Mouse (Mus musculus) forebrain, embryonic 16.5 days (tissue): Measurements from ENCODE around the gene Adgrf5. TPM values are rescaled to one million over a fixed set of nuclear protein-coding genes. Genes with fewer than 3 reads are reported as not detected.

Experiments used
- ATAC-seq: fragments of 200-750 bp; cut with Nextera tagmentation; 2 replicates; pipeline ENCODE4 v1.8.0; 2017; ENCODE audit warnings: mild to moderate bottlenecking, moderate library complexity
- H3K27ac ChIP-seq: fragments of 300-500 bp; sonication (generic); 2 replicates; pipeline ENCODE4 v1.5.1; 2014; ENCODE audit warnings: low read length, control low read depth
- H3K27me3 ChIP-seq: fragments of 300-500 bp; sonication (generic); replicated peaks from 2 replicates; pipeline ENCODE4 v1.6.1; 2014; ENCODE audit warnings: low read length; ENCODE audit not compliant: control insufficient read depth, insufficient read depth
- H3K36me3 ChIP-seq: fragments of 300-500 bp; sonication (generic); 2 replicates; pipeline ENCODE4 v1.6.1; 2014; ENCODE audit not compliant: control insufficient read depth, insufficient read depth
- H3K4me1 ChIP-seq: fragments of 300-500 bp; sonication (generic); replicated peaks from 2 replicates; pipeline ENCODE4 v1.6.1; 2014; ENCODE audit warnings: low read length; ENCODE audit not compliant: control insufficient read depth, insufficient read depth
- H3K4me2 ChIP-seq: fragments of 300-500 bp; sonication (generic); 2 replicates; pipeline ENCODE4 v1.6.1; 2014; ENCODE audit warnings: mild to moderate bottlenecking, low read length, control low read depth
- H3K4me3 ChIP-seq: fragments of 300-500 bp; sonication (generic); replicated peaks from 2 replicates; pipeline ENCODE4 v1.5.1; 2014; ENCODE audit warnings: mild to moderate bottlenecking, low read length, control low read depth
- H3K9ac ChIP-seq: fragments of 300-500 bp; sonication (generic); replicated peaks from 2 replicates; pipeline ENCODE4 v1.6.1; 2014; ENCODE audit warnings: low read depth, low read length, control low read depth
- H3K9me3 ChIP-seq: fragments of 300-500 bp; sonication (generic); 2 replicates; pipeline ENCODE4 v1.6.1; 2016; ENCODE audit warnings: low read length; ENCODE audit not compliant: control insufficient read depth
- WGBS: fragments of 180-500 bp; shearing (Covaris S2); extraction: QIAGEN DNeasy Blood & Tissue Kit; methylation state at CpG from one replicate; pipeline ENCODE4 v1.1.7; 2014; 5-methylcytosine and 5-hydroxymethylcytosine counted together
- polyA plus RNA-seq: library from polyadenylated mRNA; unstranded; fragments of >200 nt; fragmentation: Nextera tagmentation; extraction: Ambion mirVana; gene quantifications from 2 replicates; pipeline ENCODE4 v1.2.1, GENCODE M21; 2015

The Adgrf5 gene
- polyA plus RNA-seq, 1 experiment from 2014 or later: 8.4 TPM

DNA sequence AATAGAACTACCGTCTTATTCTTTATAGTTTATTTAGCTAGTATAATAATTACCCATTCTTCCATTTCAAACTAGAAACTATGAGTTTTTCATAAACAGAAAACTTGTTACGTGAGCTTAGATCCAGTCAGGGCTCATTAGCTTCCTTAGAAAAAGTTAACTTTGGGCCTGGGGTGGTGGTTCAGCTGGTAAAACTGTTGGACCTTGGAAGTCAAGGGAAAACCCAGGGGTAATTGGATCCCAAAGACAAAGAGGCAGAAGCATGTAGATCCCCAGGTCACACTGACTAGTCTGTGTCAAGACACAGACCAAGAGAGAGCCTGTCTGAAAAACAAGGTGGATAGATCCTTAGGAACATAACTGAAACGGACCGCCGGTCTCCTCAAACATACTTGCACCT lies 141.4 kb downstream of the Adgrf5 start:
- H3K4me2 ChIP-seq: no peak overlapping the region
- H3K27me3 ChIP-seq: no peaks in the 10 kb centered on the region

GRCm38 (mm10) chr17:43502592-43502991 lies 142.3 kb downstream of the Adgrf5 start, which contains the start of gene Mep1a:
Gene Mep1a, minus strand, starts transcription at chr17:43502812.
- no peak within 1 kb of the TSS for H3K4me3 ChIP-seq
- H3K36me3 ChIP-seq: no peaks in the 10 kb centered on the region
- H3K27ac ChIP-seq: no peak within 1 kb of the TSS
- no peak for ATAC-seq
- no peak within 1 kb of the TSS for H3K4me2 ChIP-seq
- no peak within 1 kb of the TSS for H3K9ac ChIP-seq
- no peaks in the 10 kb centered on the region for H3K4me1 ChIP-seq
- H3K9me3 ChIP-seq: no peaks in the 10 kb centered on the region
- WGBS: 82% methylated on average over 9 of the region's 9 CpGs
- no peaks in the 10 kb centered on the region for H3K27me3 ChIP-seq

More for the DNA sequence above, 141.4 kb downstream of the Adgrf5 start:
- Histone ChIP-seq H3K4me1 (no peaks in the 10 kb centered on the region), H3K4me3 (no peak overlapping the region), H3K9ac (no peak overlapping the region), H3K27ac (no peak overlapping the region), H3K9me3 (no peaks in the 10 kb centered on the region), H3K36me3 (no peaks in the 10 kb centered on the region)
- WGBS: 91% methylated on average over 5 of the region's 5 CpGs
- no peak for ATAC-seq

DNA sequence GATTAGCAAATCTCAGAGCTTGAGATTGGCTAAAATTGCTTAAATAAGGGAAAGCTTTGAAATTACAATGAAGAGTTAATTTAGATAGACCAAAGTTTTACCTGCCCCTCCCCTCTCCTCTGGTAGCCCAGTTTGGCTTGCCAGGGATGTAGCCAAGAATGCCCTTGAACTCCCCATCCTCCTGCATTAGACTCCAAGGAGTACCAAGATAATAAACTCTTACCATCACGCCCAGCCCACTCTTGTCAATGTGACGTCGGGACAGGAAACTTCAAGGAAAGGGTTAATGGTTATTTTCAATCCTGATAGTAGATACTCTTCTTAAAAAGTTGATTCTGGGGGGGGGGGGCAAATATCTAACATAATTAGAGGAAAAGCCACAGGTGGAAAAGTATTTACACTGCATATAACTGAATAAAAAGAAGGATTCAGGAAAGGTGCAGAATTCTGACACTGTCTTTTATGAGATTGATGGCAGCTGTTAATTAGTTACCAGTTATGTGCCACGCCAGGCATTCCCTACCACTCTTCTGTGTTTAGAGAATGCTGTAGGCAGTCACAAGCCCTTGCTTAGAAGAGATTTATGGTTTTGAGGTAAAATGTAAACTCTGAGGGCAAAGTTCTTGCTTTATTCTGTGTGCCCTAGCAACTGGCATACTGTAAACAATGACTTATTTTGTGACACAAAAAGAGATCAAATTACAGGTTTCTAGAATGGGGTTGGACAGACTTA lies 143.8 kb downstream of the Adgrf5 start:
- 72% methylated on average over 4 of the region's 4 CpGs for WGBS
- ATAC-seq: no peak
- no peak overlapping the region for H3K4me3 ChIP-seq
- H3K27me3 ChIP-seq: no peaks in the 10 kb centered on the region
- H3K36me3 ChIP-seq: no peaks in the 10 kb centered on the region
- no peak overlapping the region for H3K9ac ChIP-seq
- H3K9me3 ChIP-seq: no peaks in the 10 kb centered on the region
- no peak overlapping the region for H3K27ac ChIP-seq
- H3K4me1 ChIP-seq: no peaks in the 10 kb centered on the region
- no peak overlapping the region for H3K4me2 ChIP-seq

DNA sequence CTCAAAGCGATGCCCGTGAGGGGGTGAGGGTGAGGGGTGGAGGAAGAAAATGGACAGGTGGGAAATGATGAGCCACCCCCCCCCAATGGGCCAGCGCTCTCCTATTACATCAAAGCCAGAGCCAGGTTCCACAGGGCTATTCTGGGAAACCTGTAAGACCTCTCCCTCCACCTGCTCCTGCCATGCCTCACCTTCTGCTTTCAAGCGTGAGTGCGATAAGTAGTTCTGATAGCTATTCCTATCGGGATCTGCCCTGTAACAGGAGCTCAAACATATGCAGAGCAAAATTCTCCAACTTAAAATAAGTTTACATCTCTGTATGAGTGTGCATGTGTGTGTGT lies 144.3 kb downstream of the Adgrf5 start:
- Histone ChIP-seq H3K4me2 (no peak overlapping the region), H3K27ac (no peak overlapping the region), H3K4me1 (no peaks in the 10 kb centered on the region), H3K36me3 (no peaks in the 10 kb centered on the region), H3K9ac (no peak overlapping the region), H3K9me3 (no peaks in the 10 kb centered on the region), H3K27me3 (no peaks in the 10 kb centered on the region), H3K4me3 (no peak overlapping the region)
- ATAC-seq: no peak
- WGBS: 77% methylated on average over 6 of the region's 6 CpGs

Other genes with a start within 250 kb of the Adgrf5 start
- not detected in 2 replicates for gene Adgrf1, start 90.1 kb upstream of the Adgrf5 start, polyA plus RNA-seq
- gene Mep1a, start 142.4 kb downstream of the Adgrf5 start, polyA plus RNA-seq: 0.11 TPM in 1 of 2 replicates, not detected in the other
- 0.48 and 0.68 TPM in 2 replicates for gene Ankrd66, start 183.2 kb downstream of the Adgrf5 start, polyA plus RNA-seq
- 8.9 and 11.6 TPM in 2 replicates for gene Pla2g7, start 207.6 kb downstream of the Adgrf5 start, polyA plus RNA-seq